Mouse (Mus musculus) spleen, adult 18-20 months (tissue): ENCODE data around the gene Klf1.

Experiments used
- DNase-seq, 2 experiments: peaks; one replicate each; pipeline ENCODE4 v3.0.0; 2022; ENCODE audit warnings: mixed read lengths in 2 of 2

The Klf1 gene

GRCm38 (mm10) chr8:84901752-84902151, at the start of gene Klf1:
Gene Klf1, plus strand, starts transcription at chr8:84901928.
- no peak for DNase-seq

- no peak for DNase-seq
Measured at GRCm38 (mm10) chr8:84856434-84856833, 45.3 kb upstream of the Klf1 start.

DNA sequence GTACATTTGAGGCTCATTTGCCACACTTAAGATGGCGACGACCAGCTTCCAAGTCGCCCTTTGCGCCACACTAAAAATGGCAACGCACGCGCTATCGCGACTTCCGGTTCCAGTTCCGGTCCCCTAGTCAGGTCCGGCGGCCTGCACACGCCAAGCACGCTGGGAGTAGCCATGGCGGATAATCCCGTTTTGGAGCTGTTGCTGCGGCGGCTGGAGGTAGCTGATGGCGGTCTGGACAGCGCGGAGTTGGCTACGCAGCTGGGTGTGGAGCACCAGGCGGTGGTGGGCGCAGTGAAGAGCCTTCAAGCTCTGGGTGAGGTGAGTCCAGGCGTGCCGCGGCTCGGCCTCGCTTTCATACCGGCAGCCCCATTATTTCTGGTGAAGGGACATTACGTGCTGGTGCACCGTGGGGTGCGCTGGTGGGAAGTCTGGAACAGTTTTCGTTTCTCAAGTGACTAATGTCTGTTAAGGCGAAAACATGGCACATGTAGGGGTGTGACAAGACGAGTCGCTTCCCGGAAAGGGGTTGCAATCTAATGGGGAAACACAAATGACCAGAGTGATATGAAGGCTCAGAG, 44.8 kb upstream of the Klf1 start, which contains the start of gene Farsa:
Gene Farsa, plus strand, starts transcription at position 126 of the 578 bp plus-strand sequence.
- DNase-seq, result peak; percentile 80 to 89

DNA sequence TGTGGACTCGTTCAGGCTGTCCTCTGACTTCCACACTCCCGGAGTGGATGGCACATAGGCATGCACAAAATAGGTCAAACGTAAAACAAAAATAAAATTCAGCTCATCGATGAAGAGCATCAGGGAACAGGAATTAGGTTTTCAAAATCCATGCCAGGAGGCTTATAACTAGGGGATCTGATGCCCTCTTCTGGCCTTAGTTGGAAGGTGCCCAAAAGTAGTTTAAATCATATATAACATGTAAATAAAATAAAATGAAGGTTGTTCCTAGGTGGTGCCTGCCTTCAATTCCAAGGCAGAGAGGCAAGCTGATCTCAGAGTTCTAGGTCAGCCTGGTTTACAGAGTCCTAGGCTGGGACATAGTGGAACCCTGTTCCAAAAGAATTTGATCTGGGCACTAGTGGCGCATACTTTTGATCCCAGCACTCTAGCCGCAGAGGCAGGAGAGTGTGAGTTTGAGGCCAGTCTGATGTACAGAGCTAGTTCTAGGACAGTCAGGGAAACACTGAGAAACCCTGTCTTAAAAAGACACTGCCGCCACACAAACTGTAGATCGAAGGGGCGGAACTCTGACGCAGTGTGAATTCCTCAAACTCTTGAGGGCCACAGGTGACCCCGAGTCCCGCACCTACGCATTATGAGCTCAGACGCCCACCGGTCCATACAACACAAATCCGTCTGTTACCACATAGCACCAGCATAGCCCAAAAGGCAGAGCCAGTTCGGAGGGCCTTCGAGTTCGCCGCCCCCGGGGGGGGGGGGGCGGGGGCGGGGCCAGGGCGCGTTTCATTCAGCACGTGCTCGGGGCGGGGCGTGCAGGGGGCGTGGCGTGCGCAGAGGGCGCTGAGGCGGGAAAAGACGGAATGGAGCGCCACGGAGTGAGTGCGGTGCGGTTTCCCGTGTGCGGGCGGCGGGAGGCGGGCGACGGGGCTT, 30.1 kb upstream of the Klf1 start, which contains the start of gene Syce2:
Gene Syce2, plus strand, starts transcription at position 736 of the 933 bp plus-strand sequence.
- DNase-seq, result peak; percentile 78 to 88

- peak in 1 of 2 experiments; percentile 21 for DNase-seq
Measured at GRCm38 (mm10) chr8:84872309-84872965, 29.3 kb upstream of the Klf1 start.

- DNase-seq, result no peak
Measured at GRCm38 (mm10) chr8:84873016-84873415, 28.7 kb upstream of the Klf1 start.

- DNase-seq, result no peak
Measured at GRCm38 (mm10) chr8:84874339-84874738, 27.4 kb upstream of the Klf1 start.

DNA sequence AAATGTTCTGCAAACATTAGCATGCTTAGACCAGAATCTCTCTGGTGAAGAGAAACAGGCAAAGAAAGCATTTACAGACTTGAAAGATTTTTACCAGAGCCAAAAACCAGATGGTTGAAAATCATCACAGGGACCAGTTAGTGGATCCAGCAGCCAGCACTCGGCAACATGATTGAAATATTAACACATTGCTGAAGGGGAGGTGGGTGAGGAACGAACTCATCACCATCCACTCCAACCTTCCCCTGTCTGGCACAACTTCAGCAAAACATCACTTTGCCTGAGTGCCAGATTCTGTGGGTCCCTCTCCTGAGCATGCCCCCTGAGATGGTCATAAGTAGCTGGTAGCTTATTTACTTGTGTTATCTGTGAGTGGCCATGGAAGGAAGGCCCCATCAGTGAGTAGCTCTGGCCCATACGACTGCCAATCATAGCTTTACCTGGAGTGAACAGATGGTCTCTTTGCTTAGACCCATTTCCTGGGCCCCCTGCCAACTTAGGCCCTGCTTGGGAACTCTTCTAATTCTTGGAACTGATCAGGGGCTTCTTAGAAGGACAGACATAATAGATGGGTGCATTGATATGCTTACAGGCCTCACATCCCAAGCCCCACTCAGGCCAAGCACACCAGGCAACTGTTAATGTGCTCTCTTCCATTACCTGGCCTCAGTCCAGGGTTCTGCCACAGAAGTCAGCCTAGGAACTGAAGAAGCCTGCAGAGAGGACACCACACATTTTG, 24.3 kb upstream of the Klf1 start:
- DNase-seq, result no peak

DNA sequence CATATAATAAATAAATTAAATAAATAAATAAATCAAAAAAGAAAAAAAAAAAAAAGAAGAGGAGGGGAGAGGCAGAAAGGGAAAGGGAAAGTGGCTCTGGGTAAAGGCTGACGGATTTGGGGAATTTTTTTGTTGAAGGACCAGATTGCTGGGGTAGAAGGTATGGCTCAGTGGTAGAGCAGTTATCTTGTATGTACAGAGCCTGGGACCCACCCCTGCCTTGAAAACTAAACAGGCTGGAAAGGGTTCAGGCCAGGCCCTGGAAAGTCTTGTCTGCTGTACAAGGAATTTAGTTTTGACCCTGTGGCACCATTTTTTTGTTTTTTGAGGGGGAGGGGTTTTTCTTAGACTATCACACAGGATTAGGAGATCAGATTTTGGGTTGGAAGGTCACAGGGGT, 22.8 kb upstream of the Klf1 start:
- DNase-seq, result no peak

DNA sequence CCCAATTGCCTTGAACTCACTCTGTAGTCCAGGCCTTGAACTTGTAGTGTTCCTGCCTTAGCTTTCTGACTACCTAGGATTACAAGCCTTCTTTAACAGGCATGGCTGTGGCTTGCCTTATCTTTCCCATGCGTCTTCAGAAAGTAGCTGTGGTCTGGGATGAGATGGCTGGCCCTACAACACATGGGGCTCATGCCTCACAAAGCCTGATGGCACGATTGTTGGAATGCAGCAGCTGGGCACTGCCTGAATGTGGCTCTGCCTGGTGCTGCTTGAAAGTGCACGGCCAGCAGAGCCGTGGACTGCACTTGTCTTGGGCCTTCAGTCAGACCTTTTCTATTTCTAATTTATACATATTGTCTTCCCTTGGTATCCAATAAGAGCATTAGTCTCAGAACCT, 17.0 kb upstream of the Klf1 start:
- no peak for DNase-seq

- DNase-seq, result no peak
Measured at GRCm38 (mm10) chr8:84888280-84888679, 13.4 kb upstream of the Klf1 start.

- DNase-seq, result no peak
Measured at GRCm38 (mm10) chr8:84889141-84889540, 12.6 kb upstream of the Klf1 start.

GRCm38 (mm10) chr8:84892993-84893708, 8.6 kb upstream of the Klf1 start:
- no peak for DNase-seq

GRCm38 (mm10) chr8:84893709-84894134, 8.0 kb upstream of the Klf1 start, which contains the start of gene Gcdh:
Gene Gcdh, minus strand, starts transcription at chr8:84893921.
- DNase-seq, result peak; percentile 74 to 77

GRCm38 (mm10) chr8:84895963-84896362, 5.8 kb upstream of the Klf1 start:
- DNase-seq, result no peak

DNA sequence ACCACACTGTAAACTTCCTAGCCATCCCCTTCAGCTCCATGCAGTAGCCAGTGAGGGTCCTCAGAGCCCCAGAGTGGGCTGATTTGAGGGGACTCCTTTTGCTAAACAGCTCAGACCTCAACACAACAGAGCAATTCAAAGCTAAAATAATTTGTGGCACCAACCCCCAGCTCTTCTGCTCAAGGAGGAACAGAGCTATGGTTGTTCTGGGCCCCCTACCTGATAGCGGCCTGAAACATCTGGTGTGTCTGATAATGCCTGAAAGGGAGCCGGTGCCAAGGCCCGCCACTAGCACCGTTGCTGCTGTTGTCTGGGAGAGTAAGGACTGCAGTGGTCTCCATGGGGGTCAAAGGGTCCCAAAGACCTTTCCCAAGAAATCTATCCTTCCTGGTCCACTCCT, 657 bp upstream of the Klf1 start:
- no peak for DNase-seq

DNA sequence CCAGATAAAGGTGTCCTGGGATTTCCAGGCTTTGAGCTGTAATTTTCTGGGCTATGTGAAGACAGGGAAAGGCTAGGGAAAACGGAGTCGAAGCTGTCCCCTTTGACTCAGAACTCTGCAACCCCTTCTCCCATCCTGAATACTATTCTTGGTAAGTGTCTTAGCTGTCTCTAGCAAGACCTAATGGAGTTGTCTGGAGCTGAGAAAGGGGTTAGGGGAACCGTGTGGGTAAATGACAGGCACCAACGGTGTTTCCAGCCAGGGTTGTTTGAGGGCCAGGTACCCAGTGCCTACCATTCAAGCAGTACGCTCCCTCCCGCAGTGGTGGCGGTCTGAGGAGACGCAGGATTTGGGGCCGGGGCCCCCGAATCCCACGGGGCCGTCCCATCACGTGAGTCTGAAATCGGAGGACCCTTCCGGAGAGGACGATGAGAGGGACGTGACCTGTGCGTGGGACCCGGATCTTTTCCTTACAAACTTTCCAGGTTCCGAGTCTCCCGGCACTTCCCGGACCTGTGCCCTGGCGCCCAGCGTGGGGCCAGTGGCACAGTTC, 715 bp downstream of the Klf1 start:
- DNase-seq, result peak in 1 of 2 experiments; percentile 29

GRCm38 (mm10) chr8:84902920-84903661, 1.4 kb downstream of the Klf1 start:
- peak; percentile 83 to 95 for DNase-seq

DNA sequence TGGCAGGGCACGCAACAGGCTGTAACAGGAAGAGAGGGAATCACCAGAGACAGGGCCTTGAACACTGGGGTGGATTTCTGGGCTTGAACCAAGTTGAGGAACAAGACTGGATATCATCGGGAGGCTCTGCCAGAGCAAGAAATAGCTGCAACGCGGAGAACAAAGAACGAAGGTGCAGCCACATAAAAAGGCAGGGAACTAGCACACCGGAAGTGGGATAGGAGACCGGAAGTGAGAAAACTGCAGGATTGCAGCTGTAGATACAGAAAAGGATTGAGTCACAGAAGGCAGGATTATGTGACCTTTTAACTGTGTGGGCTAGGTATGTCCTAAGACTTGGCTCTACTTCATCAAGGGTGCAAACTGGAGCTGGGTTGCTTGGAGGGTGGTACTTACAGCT, 2.6 kb downstream of the Klf1 start:
- no peak for DNase-seq

GRCm38 (mm10) chr8:84907037-84907436, 5.3 kb downstream of the Klf1 start:
- DNase-seq, result no peak

DNA sequence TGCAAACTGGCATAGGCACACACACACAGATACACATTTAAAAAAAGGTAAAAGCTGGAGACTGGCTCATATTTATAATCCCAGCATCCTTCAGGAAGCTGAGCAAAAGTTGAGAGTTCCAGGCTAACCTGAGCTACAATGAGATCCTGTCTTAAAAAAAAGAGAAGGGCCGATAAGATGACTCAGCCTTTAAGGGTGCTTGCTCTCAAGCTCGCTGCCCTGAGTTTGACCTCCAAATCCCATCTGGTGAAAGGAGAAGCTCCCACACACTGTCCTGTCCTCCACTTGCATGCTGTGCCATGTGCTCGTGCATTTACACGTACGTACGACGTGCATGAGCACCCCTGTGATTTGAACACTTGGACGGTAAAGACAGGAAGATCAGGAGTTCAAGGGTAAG, 5.8 kb downstream of the Klf1 start:
- DNase-seq, result no peak
